Mouse (Mus musculus) intestine, embryonic 14.5 days (tissue): ENCODE data around the gene Trim61. TPM values are rescaled to one million over a fixed set of nuclear protein-coding genes. Genes with fewer than 3 reads are reported as not detected.
"Not testable (repeated sequence)": the region's sequence is repeated elsewhere in the genome, so short reads cannot be mapped to it uniquely, and the experiment has no call there.

Experiments
- ATAC-seq: fragments of 200-750 bp; cut with Nextera tagmentation; replicated peaks from 2 replicates; pipeline ENCODE4 v1.8.0; 2017; ENCODE audit warnings: low read depth, moderate number of reproducible peaks, moderate TSS enrichment, moderate library complexity; ENCODE audit not compliant: low FRiP score, low TSS enrichment
- DNase-seq: peaks from one replicate; pipeline ENCODE4 v3.0.0-alpha.2; 2018; ENCODE audit warnings: low spot score
- H3K27ac ChIP-seq: fragments of 300-500 bp; sonication (generic); 2 replicates; pipeline ENCODE4 v1.5.1; 2014; ENCODE audit warnings: low read depth, mild to moderate bottlenecking, control low read depth
- H3K27me3 ChIP-seq: fragments of 300-500 bp; sonication (generic); replicated peaks from 2 replicates; pipeline ENCODE4 v1.6.1; 2014; ENCODE audit warnings: low read length, control low read depth; ENCODE audit not compliant: control insufficient read depth, insufficient read depth
- H3K36me3 ChIP-seq: fragments of 300-500 bp; sonication (generic); 2 replicates; pipeline ENCODE4 v1.6.1; 2014; ENCODE audit warnings: low read length, control low read depth; ENCODE audit not compliant: control insufficient read depth, insufficient read depth
- H3K4me1 ChIP-seq: fragments of 300-500 bp; sonication (generic); replicated peaks from 2 replicates; pipeline ENCODE4 v1.6.1; 2014; ENCODE audit warnings: low read length, control low read depth, mixed read lengths; ENCODE audit not compliant: control insufficient read depth, insufficient read depth
- H3K4me2 ChIP-seq: fragments of 300-500 bp; sonication (generic); 2 replicates; pipeline ENCODE4 v1.6.1; 2014; ENCODE audit warnings: low read length
- H3K4me3 ChIP-seq: fragments of 300-500 bp; sonication (generic); 2 replicates; pipeline ENCODE4 v1.5.1; 2014; ENCODE audit warnings: low read depth, low read length, control low read depth, mixed read lengths
- H3K9ac ChIP-seq: fragments of 300-500 bp; sonication (generic); 2 replicates; pipeline ENCODE4 v1.6.1; 2014; ENCODE audit warnings: mild to moderate bottlenecking, low read length
- H3K9me3 ChIP-seq: fragments of 300-500 bp; sonication (generic); 2 replicates; pipeline ENCODE4 v1.6.1; 2016; ENCODE audit warnings: low read length, control low read depth; ENCODE audit not compliant: control insufficient read depth
- WGBS: fragments of 180-500 bp; shearing (Covaris S2); extraction: QIAGEN DNeasy Blood & Tissue Kit; methylation state at CpG from one replicate; pipeline ENCODE4 v1.1.7; 2014; 5-methylcytosine and 5-hydroxymethylcytosine counted together
- polyA plus RNA-seq: library from polyadenylated mRNA; unstranded; fragments of >200 nt; fragmentation: Nextera tagmentation; extraction: Ambion mirVana; gene quantifications from 2 replicates; pipeline ENCODE4 v1.2.1, GENCODE M21; 2014

Trim61 gene
- polyA plus RNA-seq, 1 experiment from 2014 or later = not detected

DNA sequence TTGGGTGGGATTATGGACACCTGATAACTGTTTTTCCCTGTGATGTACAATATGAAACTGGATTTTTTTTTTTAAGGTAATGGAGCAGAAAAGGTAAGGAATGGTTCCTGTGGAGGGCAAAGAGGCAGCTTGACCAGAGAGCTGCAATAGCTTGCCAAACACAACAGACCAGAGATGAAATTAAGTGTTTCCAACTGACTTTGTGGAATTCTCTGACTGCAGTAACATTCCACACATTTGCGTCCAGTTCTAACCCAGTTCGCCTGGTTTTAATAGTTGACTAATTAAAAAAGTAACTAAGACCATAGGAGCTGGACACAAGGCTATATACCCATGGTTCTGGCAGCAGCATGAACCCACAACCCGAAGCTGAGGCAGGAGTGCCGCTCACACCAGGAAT lies 11.5 kb upstream of the Trim61 start:
- Histone ChIP-seq H3K27me3 (no peaks in the 10 kb centered on the region), H3K4me3 (no peak overlapping the region), H3K4me2 (no peak overlapping the region), H3K4me1 (peaks cover 11% of the 10 kb centered on the region; the same call in 1 of the 2 replicates), H3K9me3 (no peaks in the 10 kb centered on the region), H3K36me3 (no peaks in the 10 kb centered on the region), H3K9ac (no peak overlapping the region), H3K27ac (no peak overlapping the region)
- no peak for ATAC-seq
- WGBS = 80% methylated on average over 4 of the region's 4 CpGs
- DNase-seq = no peak

GRCm38 (mm10) chr8:65028959-65029686 lies 10.8 kb upstream of the Trim61 start:
- Histone ChIP-seq H3K4me2 (no peak overlapping the region), H3K36me3 (no peaks in the 10 kb centered on the region), H3K4me1 (peaks cover 9% of the 10 kb centered on the region; the same call in 1 of the 2 replicates), H3K9ac (no peak overlapping the region), H3K27ac (no peak overlapping the region), H3K4me3 (no peak overlapping the region), H3K9me3 (no peaks in the 10 kb centered on the region), H3K27me3 (no peaks in the 10 kb centered on the region)
- ATAC-seq = no peak
- DNase-seq = no peak
- 72% methylated on average over 12 of the region's 12 CpGs for WGBS

DNA sequence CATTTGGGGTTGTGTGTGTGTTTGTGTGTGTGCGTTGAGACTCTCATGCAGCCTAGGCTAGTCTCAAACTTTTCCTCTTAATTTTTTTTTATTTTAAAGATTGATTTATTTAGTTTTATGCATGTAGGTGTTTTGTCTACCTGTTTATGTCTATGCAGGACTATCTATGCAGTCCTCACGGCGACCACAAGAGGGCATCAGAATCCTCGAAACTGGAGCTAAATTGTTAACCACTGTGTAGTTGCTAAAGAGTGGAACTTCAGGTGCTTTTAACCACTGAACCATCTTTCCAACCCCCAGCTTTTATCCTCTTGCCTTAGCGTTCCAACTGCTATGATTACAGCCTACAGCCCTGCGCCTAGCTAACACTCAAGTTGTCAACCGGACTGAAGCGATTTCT lies 4.2 kb upstream of the Trim61 start:
- Histone ChIP-seq H3K4me2 (no peak overlapping the region), H3K9ac (no peak overlapping the region), H3K9me3 (no peaks in the 10 kb centered on the region), H3K27me3 (no peaks in the 10 kb centered on the region), H3K4me1 (no peaks in the 10 kb centered on the region), H3K36me3 (no peaks in the 10 kb centered on the region), H3K4me3 (no peak overlapping the region), H3K27ac (no peak overlapping the region)
- peak; percentile 92 for DNase-seq
- WGBS = 47% methylated on average over 8 of the region's 8 CpGs
- ATAC-seq = no peak

DNA sequence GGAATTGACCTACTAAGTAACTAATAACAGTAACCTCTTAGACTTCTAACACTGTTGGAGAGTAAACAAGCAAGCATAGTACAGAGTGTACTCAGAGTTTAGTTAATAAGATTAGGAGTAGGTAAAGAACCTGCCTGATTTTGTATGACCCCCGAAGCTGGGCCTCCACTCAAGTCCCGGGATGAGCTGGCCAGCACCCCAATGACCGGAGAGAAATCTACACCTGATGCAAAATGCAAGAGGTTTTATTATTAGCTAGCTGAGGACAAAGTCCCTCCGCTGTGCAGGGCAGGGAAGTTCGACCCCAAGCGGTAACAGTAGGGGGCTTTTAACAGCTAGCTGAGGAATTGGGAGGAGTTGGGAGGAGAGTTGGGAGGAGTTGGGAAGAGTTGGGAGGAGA lies 10.7 kb downstream of the Trim61 start:
- DNase-seq, H3K4me1 ChIP-seq, ATAC-seq, H3K27ac ChIP-seq, H3K36me3 ChIP-seq, H3K4me2 ChIP-seq, H3K9me3 ChIP-seq, H3K4me3 ChIP-seq, H3K27me3 ChIP-seq, H3K9ac ChIP-seq: not testable (repeated sequence)
- WGBS = 87% methylated on average over 6 of the region's 6 CpGs

DNA sequence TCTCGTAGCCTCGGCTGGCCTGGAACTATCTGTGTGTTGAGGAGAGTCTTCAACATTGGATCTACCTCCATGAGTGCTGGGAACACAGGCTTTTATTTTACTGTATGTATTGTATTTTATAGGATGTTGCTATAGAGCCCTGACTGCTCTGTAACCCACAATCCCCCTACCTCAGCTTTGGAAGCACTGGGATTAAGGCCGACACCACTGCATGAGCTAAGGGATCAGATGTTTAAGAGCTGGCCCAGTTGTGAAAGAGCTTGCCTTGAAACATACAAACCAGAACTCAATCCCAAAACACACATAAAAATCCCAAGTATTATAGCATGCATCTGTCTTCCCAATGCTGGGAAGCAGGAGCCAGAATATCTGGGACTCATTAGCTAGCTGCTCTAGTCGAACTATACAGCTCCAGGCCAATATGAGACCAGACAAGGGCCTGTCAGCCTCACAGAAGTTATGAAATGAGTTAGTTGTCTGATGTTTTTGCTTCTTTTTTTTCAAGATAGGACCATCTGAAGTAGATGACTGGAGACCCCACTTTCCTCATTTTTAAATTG lies 19.4 kb downstream of the Trim61 start:
- H3K27me3 ChIP-seq = no peaks in the 10 kb centered on the region
- WGBS = 87% methylated on average over 4 of the region's 4 CpGs
- H3K27ac ChIP-seq = no peak overlapping the region
- DNase-seq = no peak
- ATAC-seq = no peak
- H3K4me3 ChIP-seq = no peak overlapping the region
- no peaks in the 10 kb centered on the region for H3K9me3 ChIP-seq
- H3K36me3 ChIP-seq = no peaks in the 10 kb centered on the region
- H3K9ac ChIP-seq = no peak overlapping the region
- no peak overlapping the region for H3K4me2 ChIP-seq
- no peaks in the 10 kb centered on the region for H3K4me1 ChIP-seq

GRCm38 (mm10) chr8:64987731-64988130 lies 30.6 kb downstream of the Trim61 start, which contains the start of gene Trim75:
Gene Trim75, minus strand, starts transcription at chr8:64987831.
- no peaks in the 10 kb centered on the region for H3K36me3 ChIP-seq
- H3K4me3 ChIP-seq = no peak within 1 kb of the TSS
- no peak for ATAC-seq
- H3K9ac ChIP-seq = no peak within 1 kb of the TSS
- H3K4me1 ChIP-seq = no peaks in the 10 kb centered on the region
- no peak within 1 kb of the TSS for H3K4me2 ChIP-seq
- no peak within 1 kb of the TSS for H3K27ac ChIP-seq
- no peak for DNase-seq
- H3K27me3 ChIP-seq = no peaks in the 10 kb centered on the region
- peaks cover 5% of the 10 kb centered on the region; the same call in 1 of the 2 replicates for H3K9me3 ChIP-seq
- 90% methylated on average over 4 of the region's 4 CpGs for WGBS

GRCm38 (mm10) chr8:64983150-64983897 lies 35.0 kb downstream of the Trim61 start:
- no peak for ATAC-seq
- Histone ChIP-seq H3K9me3 (no peaks in the 10 kb centered on the region), H3K36me3 (no peaks in the 10 kb centered on the region), H3K27me3 (no peaks in the 10 kb centered on the region), H3K9ac (no peak overlapping the region), H3K4me1 (no peaks in the 10 kb centered on the region), H3K4me2 (no peak overlapping the region), H3K4me3 (no peak overlapping the region), H3K27ac (no peak overlapping the region)
- 71% methylated on average over 20 of the region's 20 CpGs for WGBS
- DNase-seq = no peak
